Mouse (Mus musculus): ENCODE measurements around the gene Syt8. TPM values are rescaled to one million over a fixed set of nuclear protein-coding genes. Genes with fewer than 3 reads are reported as not detected.
A peak's percentile ranks its signal among the peaks of the same experiment; 100 is the strongest.

The Syt8 gene
- total RNA-seq, 4 experiments from 2014 or later: not detected

- no peak for DNase-seq (ENCODE audit: low spot score in 2 of 2)
These were observed 26.0 kb upstream of the Syt8 start for GRCm38 (mm10) chr7:142408686-142409085.

- DNase-seq (ENCODE audit: low spot score in 2 of 2): no peak
These were observed 25.0 kb upstream of the Syt8 start for GRCm38 (mm10) chr7:142409603-142410002.

GRCm38 (mm10) chr7:142413285-142413684, 21.4 kb upstream of the Syt8 start:
- no peak for DNase-seq (ENCODE audit: low spot score in 2 of 2)

GRCm38 (mm10) chr7:142415314-142415713, 19.3 kb upstream of the Syt8 start:
- no peak for DNase-seq (ENCODE audit: low spot score in 2 of 2)

GRCm38 (mm10) chr7:142416225-142416624, 18.4 kb upstream of the Syt8 start:
- no peak for DNase-seq (ENCODE audit: low spot score in 2 of 2)

GRCm38 (mm10) chr7:142418027-142418426, 16.6 kb upstream of the Syt8 start:
- DNase-seq (ENCODE audit: low spot score in 2 of 2): no peak

GRCm38 (mm10) chr7:142418679-142419078, 16.0 kb upstream of the Syt8 start:
- no peak for DNase-seq (ENCODE audit: low spot score in 2 of 2)

- DNase-seq (ENCODE audit: low spot score in 2 of 2): no peak
These were observed 14.8 kb upstream of the Syt8 start for GRCm38 (mm10) chr7:142419887-142420286.

GRCm38 (mm10) chr7:142421826-142422225, 12.8 kb upstream of the Syt8 start:
- DNase-seq (ENCODE audit: low spot score in 2 of 2): no peak

GRCm38 (mm10) chr7:142425641-142426213, 8.9 kb upstream of the Syt8 start:
- no peak for DNase-seq (ENCODE audit: low spot score in 2 of 2)

GRCm38 (mm10) chr7:142428213-142428612, 6.4 kb upstream of the Syt8 start:
- DNase-seq (ENCODE audit: low spot score in 2 of 2): no peak

GRCm38 (mm10) chr7:142430160-142430678, 4.4 kb upstream of the Syt8 start:
- DNase-seq (ENCODE audit: low spot score in 2 of 2): no peak

- no peak for DNase-seq (ENCODE audit: low spot score in 2 of 2)
These were observed 3.5 kb upstream of the Syt8 start for GRCm38 (mm10) chr7:142431106-142431505.

- no peak for DNase-seq (ENCODE audit: low spot score in 2 of 2)
These were observed 1.0 kb upstream of the Syt8 start for GRCm38 (mm10) chr7:142433623-142434022.

- peak in 1 of 2 experiments; percentile 39 for DNase-seq (ENCODE audit: low spot score in 2 of 2)
These were observed 874 bp downstream of the Syt8 start for GRCm38 (mm10) chr7:142435524-142435923.

- DNase-seq (ENCODE audit: low spot score in 2 of 2): no peak
These were observed 2.7 kb downstream of the Syt8 start for GRCm38 (mm10) chr7:142437324-142437723.

- DNase-seq (ENCODE audit: low spot score in 2 of 2): no peak
These were observed 5.3 kb downstream of the Syt8 start for GRCm38 (mm10) chr7:142439966-142440365.

GRCm38 (mm10) chr7:142440657-142441114, 6.0 kb downstream of the Syt8 start:
- DNase-seq (ENCODE audit: low spot score in 2 of 2): no peak

- DNase-seq (ENCODE audit: low spot score in 2 of 2): no peak
These were observed 6.9 kb downstream of the Syt8 start, which contains the start of gene Tnni2 for GRCm38 (mm10) chr7:142441585-142441984. TSS of gene Tnni2 (plus strand) at chr7:142441808.

GRCm38 (mm10) chr7:142442081-142442907, 7.6 kb downstream of the Syt8 start:
- no peak for DNase-seq (ENCODE audit: low spot score in 2 of 2)

- DNase-seq (ENCODE audit: low spot score in 2 of 2): no peak
These were observed 8.3 kb downstream of the Syt8 start for GRCm38 (mm10) chr7:142442908-142443420.

GRCm38 (mm10) chr7:142443474-142443873, 8.8 kb downstream of the Syt8 start:
- no peak for DNase-seq (ENCODE audit: low spot score in 2 of 2)
